Mouse (Mus musculus): ENCODE data around the gene Plxna1. TPM values are rescaled to one million over a fixed set of nuclear protein-coding genes. Genes with fewer than 3 reads are reported as not detected.

Plxna1 gene
- polyA plus RNA-seq, 1 experiment from 2014 or later, result 34.8 TPM

Other genes with a start within 250 kb of the Plxna1 start
- gene Chchd6, start 233.0 kb upstream of the Plxna1 start, polyA plus RNA-seq (2015; fragmentation: Nextera tagmentation; extraction: Ambion mirVana), result 108 and 121 TPM in 2 replicates

Data from forebrain, embryonic 13.5 days (tissue).